Mouse (Mus musculus) lung, postnatal 25 days (tissue): ENCODE results near the gene Rnf123.
"Not testable (repeated sequence)": the region's sequence is repeated elsewhere in the genome, so short reads cannot be mapped to it uniquely, and the experiment has no call there.

Experiments
- DNase-seq: peaks from one replicate; pipeline ENCODE4 v3.0.0; 2022; ENCODE audit warnings: low spot score

Gene Rnf123

GRCm38 (mm10) chr9:108035331-108036156 is 47.6 kb downstream of the Rnf123 start:
- DNase-seq: no peak

DNA sequence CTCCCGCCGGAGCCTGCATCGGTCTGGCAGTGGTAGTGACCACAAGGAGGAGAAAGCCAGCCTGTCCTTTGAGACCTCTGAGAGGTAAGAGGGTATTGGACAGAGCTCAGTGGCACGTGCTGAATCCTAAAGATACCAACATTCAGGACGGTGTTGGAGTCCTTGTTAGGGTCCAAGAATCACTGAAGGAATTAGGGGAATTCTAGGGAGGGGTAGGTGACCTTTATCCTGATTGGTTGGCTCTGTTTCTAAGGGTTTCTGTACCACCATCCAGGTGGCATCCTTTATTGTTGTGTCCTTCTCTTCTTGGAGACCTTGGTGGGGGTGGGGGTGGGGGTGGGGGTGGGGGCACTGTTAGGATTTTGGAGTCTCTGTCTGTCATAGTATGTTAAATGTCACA is 51.0 kb downstream of the Rnf123 start:
- no peak for DNase-seq

DNA sequence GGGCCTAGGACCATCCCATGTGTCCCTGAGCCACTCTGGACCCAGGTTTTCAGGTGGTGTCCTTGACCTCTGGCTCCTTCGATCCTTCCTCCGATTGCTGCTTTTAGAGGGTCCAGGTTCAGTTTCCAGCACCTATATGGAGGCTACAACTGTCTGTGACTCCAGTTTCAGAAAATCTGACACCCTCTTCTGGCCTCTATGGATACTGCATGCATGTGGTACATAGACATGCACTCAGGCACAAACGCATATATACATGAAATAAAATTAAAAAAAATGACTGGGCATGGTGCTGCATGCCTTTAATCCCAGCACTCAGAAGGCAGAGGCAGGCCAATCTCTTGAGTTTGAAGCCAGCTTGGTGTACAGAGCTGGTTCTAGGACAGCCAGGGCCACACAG is 55.3 kb downstream of the Rnf123 start:
- DNase-seq: no peak

GRCm38 (mm10) chr9:108026584-108026983 is 56.6 kb downstream of the Rnf123 start:
- no peak for DNase-seq

- no peak for DNase-seq
Observed at GRCm38 (mm10) chr9:108023216-108023615, 59.9 kb downstream of the Rnf123 start.

DNA sequence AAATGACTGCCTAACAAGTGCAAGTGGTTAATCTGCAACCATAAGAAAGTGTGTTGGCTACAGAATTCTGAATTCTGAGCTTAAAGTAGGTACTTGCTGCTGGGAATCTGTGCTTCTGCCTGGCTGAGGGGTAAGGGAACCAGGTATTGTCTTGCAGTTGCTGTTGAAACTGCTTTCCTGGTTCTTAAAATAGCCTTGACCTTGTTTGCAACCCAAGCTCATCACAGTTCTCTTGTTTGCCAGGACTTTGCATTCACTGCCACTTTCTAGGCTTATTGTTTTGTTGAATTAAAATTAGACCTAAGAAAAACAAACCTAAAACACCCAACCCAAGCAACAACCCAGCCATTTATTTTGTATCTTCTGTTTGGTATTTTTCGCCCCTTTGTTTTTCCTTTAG is 62.4 kb downstream of the Rnf123 start:
- DNase-seq: no peak

- no peak for DNase-seq
Observed at GRCm38 (mm10) chr9:108017127-108017526, 66.0 kb downstream of the Rnf123 start.

DNA sequence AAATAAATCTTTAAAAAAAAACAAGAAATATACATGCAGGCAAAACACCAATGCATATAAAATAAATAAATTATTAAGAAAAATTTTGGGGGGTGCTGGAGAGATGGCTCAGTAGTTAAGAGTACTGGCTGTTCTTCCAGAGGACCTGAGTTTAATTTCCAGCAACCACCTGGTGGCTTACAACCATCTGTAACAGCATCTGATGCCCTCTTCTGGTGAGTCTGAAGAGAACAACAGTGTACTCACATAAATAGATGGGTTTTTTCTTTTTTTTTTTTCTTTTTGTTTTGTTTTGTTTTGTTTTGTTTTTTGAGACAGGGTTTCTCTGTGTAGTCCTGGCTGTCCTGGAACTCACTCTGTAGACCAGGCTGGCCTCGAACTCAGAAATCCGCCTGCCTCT is 69.6 kb downstream of the Rnf123 start:
- not testable (repeated sequence) for DNase-seq

GRCm38 (mm10) chr9:108010385-108010784 is 72.8 kb downstream of the Rnf123 start:
- no peak for DNase-seq

DNA sequence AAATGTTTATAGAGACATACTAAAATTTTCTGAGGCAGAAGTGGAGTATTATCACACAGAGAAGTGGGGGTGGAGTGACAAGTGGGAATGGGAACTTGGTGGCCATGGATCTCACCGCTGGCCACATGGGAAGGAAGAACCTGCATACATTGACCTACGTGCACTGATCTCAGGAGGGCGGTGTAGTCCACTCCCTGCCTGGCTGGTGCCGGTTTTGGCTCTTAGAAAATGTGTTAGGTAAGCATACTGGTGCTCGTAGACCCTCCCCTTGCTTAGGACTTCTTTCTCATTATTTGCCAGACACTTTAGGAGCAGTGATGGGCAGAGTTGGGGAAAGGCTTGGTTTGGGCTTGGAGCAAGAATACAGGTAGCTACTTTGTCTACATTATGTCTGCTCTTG is 75.1 kb downstream of the Rnf123 start:
- DNase-seq: no peak

- no peak for DNase-seq
Observed at GRCm38 (mm10) chr9:108003531-108003890, 79.6 kb downstream of the Rnf123 start.

- no peak for DNase-seq
Observed at GRCm38 (mm10) chr9:108002778-108003530, 80.2 kb downstream of the Rnf123 start.

GRCm38 (mm10) chr9:108001922-108002770 is 81.0 kb downstream of the Rnf123 start, which contains the start of gene Ip6k1:
Gene Ip6k1 (plus strand): TSS chr9:108002501.
- peak; percentile 100 for DNase-seq
